Mouse (Mus musculus): ENCODE results near the gene Olah. TPM values are rescaled to one million over a fixed set of nuclear protein-coding genes. Genes with fewer than 3 reads are reported as not detected.

Olah gene
- polyA plus RNA-seq, 1 experiment, result not detected

DNA sequence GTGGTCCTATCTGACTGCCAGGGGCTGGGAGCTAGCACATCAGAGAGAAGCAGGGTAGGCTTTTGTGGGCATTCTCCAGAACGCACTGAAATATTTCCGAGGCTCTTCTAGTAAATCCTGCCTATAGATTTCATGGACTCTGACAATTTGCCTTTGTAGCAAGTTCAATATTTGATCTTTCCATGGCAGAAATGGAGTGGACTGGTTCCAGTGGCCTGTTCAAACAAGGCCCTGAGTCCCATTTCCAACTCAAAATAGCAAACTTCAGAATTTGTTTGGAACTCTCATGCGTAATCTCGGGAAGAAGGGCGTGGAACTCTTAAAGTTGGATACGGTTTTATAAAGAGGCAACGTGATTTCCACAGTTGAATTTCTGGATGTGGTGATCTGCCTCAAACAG, 101.2 kb downstream of the Olah start:
- TF ChIP-seq POLR2A (IDR thresholded peaks at IDR 0.05; ENCODE audit: insufficient read depth, low read depth, low read length) (no peak), CTCF (IDR thresholded peaks at IDR 0.05; ENCODE audit: insufficient read depth, low read depth, low read length) (no peak)
- Histone ChIP-seq H3K4me1 (ENCODE audit: control insufficient read depth, insufficient read depth, low read length) (no peaks in the 10 kb centered on the region), H3K27ac (ENCODE audit: insufficient read depth, low read depth, low read length) (no peak overlapping the region), H3K4me3 (ENCODE audit: insufficient read depth, low read depth, low read length) (no peak overlapping the region)
- 83% methylated on average over 7 of the region's 7 CpGs for WGBS

DNA sequence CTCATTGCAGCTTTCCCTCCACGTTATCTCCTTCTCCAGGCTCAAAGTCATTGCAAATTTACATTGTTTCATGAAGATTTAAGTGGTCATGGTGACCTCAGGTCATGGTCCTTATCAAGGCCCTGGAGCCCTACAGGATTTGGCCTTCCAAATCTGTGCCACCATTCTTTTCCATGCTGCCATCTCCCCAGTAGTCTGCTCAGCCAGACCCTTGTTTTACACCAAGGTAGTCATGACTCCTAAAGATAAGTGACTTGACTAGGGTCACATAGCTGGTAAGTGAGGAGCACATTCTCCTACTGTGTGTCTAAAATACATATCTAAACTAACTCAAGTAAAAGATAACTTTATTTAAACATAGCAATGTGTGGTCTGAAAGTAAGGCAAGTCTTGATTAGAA, 104.8 kb downstream of the Olah start:
- TF ChIP-seq POLR2A (IDR thresholded peaks at IDR 0.05; ENCODE audit: insufficient read depth, low read depth, low read length) (no peak), CTCF (IDR thresholded peaks at IDR 0.05; ENCODE audit: insufficient read depth, low read depth, low read length) (no peak)
- Histone ChIP-seq H3K4me1 (ENCODE audit: control insufficient read depth, insufficient read depth, low read length) (no peaks in the 10 kb centered on the region), H3K27ac (ENCODE audit: insufficient read depth, low read depth, low read length) (no peak overlapping the region), H3K4me3 (ENCODE audit: insufficient read depth, low read depth, low read length) (no peak overlapping the region)
- WGBS, result 89% methylated on average over 1 of the region's 1 CpGs

Other genes with a start within 250 kb of the Olah start
- not detected in 2 replicates for gene Nmt2, start 113.0 kb downstream of the Olah start, polyA plus RNA-seq (2012; ENCODE audit: insufficient read depth, insufficient read length, low replicate concordance, missing spikeins)
- not detected in 2 replicates for gene Rpp38, start 64.6 kb downstream of the Olah start, polyA plus RNA-seq (2012; ENCODE audit: insufficient read depth, insufficient read length, low replicate concordance, missing spikeins)
- not detected in 2 replicates for gene Acbd7, start 61.0 kb downstream of the Olah start, polyA plus RNA-seq (2012; ENCODE audit: insufficient read depth, insufficient read length, low replicate concordance, missing spikeins)
- gene Meig1, start 25.4 kb upstream of the Olah start, polyA plus RNA-seq (2012; ENCODE audit: insufficient read depth, insufficient read length, low replicate concordance, missing spikeins), result not detected in 2 replicates
- gene Dclre1c, start 26.9 kb upstream of the Olah start, polyA plus RNA-seq (2012; ENCODE audit: insufficient read depth, insufficient read length, low replicate concordance, missing spikeins), result not detected in 2 replicates
- gene Suv39h2, start 77.8 kb upstream of the Olah start, polyA plus RNA-seq (2012; ENCODE audit: insufficient read depth, insufficient read length, low replicate concordance, missing spikeins), result not detected in 2 replicates
- gene Gm45902, start 115.6 kb upstream of the Olah start, polyA plus RNA-seq (2012; ENCODE audit: insufficient read depth, insufficient read length, low replicate concordance, missing spikeins), result not detected in 2 replicates
- not detected in 2 replicates for gene Hspa14, start 115.6 kb upstream of the Olah start, polyA plus RNA-seq (2012; ENCODE audit: insufficient read depth, insufficient read length, low replicate concordance, missing spikeins)
- gene Cdnf, start 115.8 kb upstream of the Olah start, polyA plus RNA-seq (2012; ENCODE audit: insufficient read depth, insufficient read length, low replicate concordance, missing spikeins), result not detected in 2 replicates
- gene Fam107b, start 173.3 kb upstream of the Olah start, polyA plus RNA-seq (2012; ENCODE audit: insufficient read depth, insufficient read length, low replicate concordance, missing spikeins), result 84.5 TPM in 1 of 2 replicates, not detected in the other